Mouse (Mus musculus) ZHBTc4 (cell line): Measurements from ENCODE around the gene Rcan2.

Experiments used
- DNase-seq: peaks from one replicate; pipeline ENCODE4 v3.0.0-alpha.2; 2011; ENCODE audit warnings: low read depth, low spot score

Gene Rcan2

DNA sequence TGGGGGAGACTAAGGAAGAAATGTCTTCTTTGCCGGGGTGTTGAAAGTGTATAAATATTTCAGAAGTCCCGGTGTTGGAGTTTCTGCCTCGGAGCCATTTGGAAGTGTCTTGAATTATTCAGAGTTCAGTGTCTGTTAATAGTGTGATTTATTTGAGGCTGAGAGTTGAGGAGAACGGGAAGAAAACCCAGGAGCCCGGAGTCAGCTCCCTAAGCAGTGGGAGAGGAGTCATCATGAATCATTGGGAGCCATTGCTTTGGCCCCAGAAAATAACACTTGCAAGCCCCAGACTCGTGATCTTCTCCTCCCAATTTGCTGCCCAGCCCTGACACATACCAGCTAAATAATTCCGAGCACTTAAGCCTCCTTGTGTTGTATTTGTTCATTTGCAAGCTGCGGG, 115.0 kb downstream of the Rcan2 start:
- no peak for DNase-seq

DNA sequence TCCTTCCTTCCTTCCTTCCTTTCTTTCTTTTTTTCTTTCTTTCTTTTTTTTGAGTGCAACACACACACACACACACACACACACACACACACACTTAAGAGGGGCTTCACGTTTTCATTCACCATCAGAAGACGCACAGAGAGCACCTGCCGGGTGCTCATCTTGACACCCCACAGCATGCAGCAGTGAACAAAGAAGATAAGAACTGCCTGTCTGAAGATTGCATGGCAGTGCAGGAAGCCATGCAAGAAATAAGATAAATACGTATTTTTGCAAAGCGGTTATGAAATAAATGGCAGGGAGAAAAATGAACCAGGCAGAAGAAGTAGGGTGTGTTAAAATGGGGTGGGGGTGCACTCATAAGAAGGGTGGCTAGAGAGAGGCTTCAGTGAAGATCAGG, 116.0 kb downstream of the Rcan2 start:
- DNase-seq = no peak

DNA sequence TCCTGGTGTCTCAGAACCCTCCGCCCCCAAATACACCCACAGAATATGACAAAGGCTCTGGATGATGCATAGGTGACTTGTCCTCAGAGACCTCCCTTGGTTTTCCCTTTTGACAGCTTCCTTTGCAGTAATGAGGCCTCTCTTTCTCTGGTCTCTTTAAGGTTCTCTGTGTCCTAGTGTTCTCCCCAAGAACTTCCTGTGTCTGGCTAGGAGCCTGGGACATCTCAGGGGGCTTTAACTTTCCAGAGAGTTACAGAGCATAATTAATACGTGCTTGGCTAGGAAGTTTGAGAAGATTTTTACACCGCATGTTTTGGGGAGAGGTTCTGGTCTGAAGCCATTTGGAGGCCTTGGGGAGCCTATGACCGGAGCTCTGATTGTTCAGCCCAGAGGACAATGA, 128.7 kb downstream of the Rcan2 start:
- no peak for DNase-seq

- DNase-seq = no peak
These were observed 130.6 kb downstream of the Rcan2 start for GRCm38 (mm10) chr17:43931731-43932130.

DNA sequence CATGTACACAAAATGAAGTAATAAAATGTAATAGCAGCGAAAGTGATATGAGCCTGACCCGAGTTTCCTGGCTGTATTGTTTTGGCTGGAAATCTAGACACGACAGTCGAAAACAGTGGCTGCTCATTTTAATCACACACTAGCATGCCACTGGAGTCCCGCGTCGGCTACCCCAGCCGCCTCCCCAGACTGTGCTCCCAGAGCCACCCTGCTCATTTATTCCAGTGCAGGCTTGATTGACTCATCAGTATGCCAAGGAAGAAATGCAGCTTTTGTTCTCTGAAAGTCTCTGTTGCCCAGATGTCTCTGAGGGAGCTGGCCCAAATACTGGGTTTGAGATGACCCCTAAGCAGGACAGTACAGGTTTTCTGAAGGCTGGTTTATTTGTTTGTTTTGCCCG, 132.9 kb downstream of the Rcan2 start:
- DNase-seq = no peak

GRCm38 (mm10) chr17:43952219-43952618, 151.1 kb downstream of the Rcan2 start:
- DNase-seq = peak; percentile 56

GRCm38 (mm10) chr17:43952661-43953534, 151.7 kb downstream of the Rcan2 start:
- no peak for DNase-seq

DNA sequence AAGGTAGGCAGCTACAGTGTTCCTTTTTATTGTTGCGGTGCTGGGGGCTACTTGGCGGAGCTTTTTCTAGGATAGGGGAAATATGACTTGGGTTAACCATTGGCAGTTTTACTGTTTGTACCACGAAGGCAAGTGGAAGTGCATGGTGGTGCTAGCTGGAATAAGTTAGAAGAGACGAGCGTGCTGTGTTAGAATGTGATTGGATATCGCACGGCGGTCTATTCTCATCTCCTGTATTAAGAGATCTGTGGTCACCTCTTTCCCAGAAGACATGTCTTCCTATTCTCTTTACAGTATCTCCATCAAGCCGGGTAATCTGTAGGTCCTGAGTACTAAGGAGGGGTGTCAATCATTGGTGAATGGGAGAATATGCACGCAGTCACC, 152.4 kb downstream of the Rcan2 start:
- no peak for DNase-seq

- DNase-seq = no peak
These were observed 158.6 kb downstream of the Rcan2 start for GRCm38 (mm10) chr17:43959797-43960196.

DNA sequence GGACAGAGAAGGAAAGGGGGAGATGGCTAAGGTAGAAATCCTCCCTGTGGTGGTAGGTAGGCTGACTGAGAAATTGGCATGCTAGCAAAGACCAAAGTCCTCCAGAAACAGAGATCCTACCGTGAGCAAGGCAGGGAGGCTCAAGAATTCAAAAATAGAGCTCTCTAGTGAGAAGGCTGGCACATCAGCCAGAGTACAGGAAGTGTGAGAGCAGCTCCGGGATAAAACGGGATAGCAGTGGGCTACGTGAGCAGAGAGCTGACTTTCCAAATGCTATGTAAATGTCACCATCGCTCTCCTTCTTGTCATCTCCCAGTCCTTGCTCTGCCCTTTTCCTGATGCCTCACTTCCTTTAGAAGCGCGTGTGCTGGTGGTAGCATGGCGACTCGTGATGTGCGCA, 168.8 kb downstream of the Rcan2 start:
- no peak for DNase-seq

DNA sequence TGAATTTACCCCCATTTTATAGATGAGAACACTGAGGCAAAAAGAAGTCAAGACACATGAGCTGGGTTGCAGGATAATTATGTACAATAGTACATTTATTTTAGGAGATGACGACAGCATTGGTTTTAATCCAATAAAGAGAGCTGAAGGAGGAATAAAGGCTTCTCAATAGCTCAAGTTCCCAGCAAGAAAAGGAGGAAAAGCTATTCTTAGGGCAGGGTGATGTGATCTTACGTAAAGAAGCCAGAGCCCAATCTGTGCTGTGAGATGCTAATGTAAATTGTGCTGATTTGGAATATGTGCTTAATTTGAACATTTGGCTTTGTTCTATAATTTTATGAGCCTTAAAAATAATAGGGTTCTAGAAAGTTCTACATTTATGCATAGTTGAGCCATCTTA, 176.4 kb downstream of the Rcan2 start:
- no peak for DNase-seq

GRCm38 (mm10) chr17:43979925-43980324, 178.8 kb downstream of the Rcan2 start:
- no peak for DNase-seq

GRCm38 (mm10) chr17:43982505-43982904, 181.4 kb downstream of the Rcan2 start:
- DNase-seq = peak; percentile 30

DNA sequence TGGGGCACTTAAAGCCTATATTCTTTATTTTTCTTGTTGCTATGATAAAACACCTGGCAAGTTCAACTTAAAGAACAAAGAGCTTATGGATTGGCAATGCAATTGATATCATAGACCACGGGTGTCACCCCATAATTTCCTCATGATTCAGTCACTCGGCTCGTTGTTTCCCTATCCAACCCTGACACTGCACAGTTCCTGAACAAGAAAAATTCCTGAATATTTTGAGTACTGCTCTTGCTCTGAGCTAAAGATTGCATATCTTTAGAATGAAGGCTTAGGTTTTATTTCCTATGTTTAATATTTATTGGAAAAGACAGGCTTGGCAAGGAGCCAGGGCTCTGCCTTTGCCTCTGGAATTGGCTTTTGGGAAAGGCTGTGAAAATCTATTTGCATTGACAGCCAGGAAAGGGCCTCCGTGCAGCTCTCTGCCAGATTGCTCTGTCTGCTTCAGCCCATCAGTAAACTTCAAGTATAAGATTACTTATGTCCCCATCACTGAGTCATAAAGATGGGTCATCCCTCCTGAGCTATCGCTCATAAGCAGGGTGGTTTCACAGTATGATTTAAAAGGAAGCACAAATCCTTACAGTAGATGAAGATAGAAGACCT, 188.3 kb downstream of the Rcan2 start:
- DNase-seq = no peak

DNA sequence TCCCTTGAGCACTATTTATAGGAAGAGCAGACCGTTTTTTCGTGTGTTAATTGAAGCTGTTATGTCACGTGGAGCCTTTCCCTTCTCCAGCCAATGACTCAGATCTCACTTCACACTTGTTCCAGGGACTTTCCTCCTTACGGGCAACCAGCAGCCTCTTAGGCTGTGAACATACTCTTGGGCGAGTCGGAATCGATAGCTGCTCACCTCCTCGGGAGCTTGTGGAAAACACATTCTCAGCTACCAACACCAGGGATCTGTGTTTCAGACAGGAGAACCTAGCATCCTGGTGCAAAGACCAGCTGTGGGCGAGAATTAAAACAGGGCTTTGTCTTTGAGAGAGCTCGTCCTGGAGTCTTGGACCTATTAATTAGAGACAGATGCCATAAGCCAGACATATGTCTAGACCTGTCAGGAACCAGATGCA, 189.8 kb downstream of the Rcan2 start:
- no peak for DNase-seq

DNA sequence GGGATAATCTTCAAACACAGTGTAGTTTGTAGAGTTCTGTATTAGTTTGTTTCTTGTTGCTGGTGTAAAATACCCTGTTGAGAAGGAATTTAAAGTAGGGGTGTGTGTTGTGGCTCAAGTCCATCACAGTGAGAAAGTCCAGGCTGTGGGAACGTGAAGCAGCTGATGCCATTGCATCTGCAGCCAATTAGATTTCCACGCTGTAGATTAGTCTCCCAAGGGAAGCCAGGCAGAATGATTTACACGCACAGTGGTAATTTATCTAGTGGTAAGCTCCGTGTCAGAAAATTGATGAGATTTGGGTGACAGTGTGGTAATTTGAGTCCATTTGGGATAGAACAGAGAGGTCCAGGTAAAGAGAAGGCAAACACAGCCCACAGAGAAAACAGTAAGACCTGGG, 192.9 kb downstream of the Rcan2 start:
- DNase-seq = no peak

- no peak for DNase-seq
These were observed 196.4 kb downstream of the Rcan2 start for GRCm38 (mm10) chr17:43997514-43997913.

GRCm38 (mm10) chr17:43998095-43998494, 196.9 kb downstream of the Rcan2 start:
- DNase-seq = no peak

GRCm38 (mm10) chr17:44004401-44004800, 203.2 kb downstream of the Rcan2 start:
- no peak for DNase-seq

GRCm38 (mm10) chr17:44007411-44007810, 206.3 kb downstream of the Rcan2 start:
- DNase-seq = no peak

DNA sequence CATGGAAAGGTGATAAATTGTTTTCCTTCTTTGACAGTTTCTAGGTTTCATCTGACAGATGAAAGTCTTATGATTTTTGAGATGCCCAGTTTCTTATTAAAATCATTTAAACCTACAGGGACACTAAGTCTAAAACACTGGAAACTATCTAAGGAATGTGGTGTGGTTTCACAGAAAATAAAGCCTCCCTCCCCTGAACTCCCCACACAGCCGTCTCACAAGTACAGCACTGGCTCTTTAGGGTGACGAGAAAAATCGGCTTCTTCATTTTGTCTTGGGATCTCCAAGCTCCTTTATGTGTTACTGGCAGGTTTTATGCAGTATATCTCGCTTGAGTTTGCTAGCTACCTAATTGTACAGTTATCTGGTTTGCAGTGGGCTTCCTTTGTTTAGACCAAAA, 210.8 kb downstream of the Rcan2 start:
- DNase-seq = no peak

- no peak for DNase-seq
These were observed 212.8 kb downstream of the Rcan2 start for GRCm38 (mm10) chr17:44013756-44014510.

GRCm38 (mm10) chr17:44016314-44016713, 215.2 kb downstream of the Rcan2 start:
- DNase-seq = no peak
